Mouse (Mus musculus) ES-E14 (cell line): ENCODE measurements around the gene Ndufs8.

Experiments
- HCFC1 ChIP-seq: IDR thresholded peaks from 2 replicates; pipeline ENCODE4 v1.6.1; 2012; ENCODE audit warnings: low read length, inconsistent platforms, borderline replicate concordance; ENCODE audit not compliant: insufficient read depth
- ZC3H11A ChIP-seq: IDR thresholded peaks from 2 replicates; pipeline ENCODE4 v1.6.1; 2012; ENCODE audit warnings: low read depth, mild to moderate bottlenecking, inconsistent platforms, low read length, borderline replicate concordance

DNA sequence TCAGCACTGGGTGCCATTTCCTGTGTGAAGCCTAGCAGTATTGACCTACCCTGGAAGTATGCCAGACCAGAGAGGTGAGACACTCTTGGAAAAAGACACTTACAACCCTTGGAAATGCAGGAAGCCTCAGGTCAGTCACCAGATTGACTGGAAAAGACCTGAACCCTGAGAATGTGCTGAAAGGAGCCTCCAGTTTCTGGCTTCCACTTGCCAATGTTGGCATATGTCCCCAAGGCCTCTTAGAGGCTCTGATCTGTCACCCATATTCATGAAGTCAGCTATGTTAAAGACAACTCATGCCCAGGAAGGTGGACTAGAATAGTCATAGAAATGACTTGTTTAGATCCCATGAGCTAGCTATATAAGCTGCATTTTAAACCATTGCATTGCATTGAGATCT lies 41.1 kb downstream of the Ndufs8 start:
- TF ChIP-seq HCFC1: no peak
- TF ChIP-seq ZC3H11A: no peak
